Mouse (Mus musculus): ENCODE measurements around the gene Unc79. TPM values are rescaled to one million over a fixed set of nuclear protein-coding genes. Genes with fewer than 3 reads are reported as not detected.

The Unc79 gene
- polyA plus RNA-seq, 1 experiment from 2014 or later, result 5.2 TPM

DNA sequence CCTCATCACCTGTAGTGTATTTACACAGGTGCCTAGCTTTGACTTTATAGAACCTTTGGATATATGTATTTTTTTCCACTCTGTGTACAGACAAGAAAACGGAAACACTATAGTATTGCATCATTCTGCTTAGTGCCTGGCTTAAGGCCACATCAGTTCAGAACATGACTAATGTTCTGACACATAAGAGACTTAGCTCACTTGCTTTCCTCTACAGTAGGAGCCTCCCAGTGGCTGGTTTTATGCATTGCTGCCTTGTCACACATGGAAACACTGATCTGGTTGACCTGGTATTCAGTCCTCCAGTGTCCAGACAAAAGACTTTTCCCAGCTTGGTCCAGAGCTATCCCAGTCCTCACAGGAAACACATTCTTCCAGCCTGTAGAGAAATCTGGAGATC, 150.5 kb downstream of the Unc79 start:
- no peak overlapping the region for H3K4me3 ChIP-seq
- no peak for ATAC-seq (ENCODE audit: low FRiP score)
- H3K36me3 ChIP-seq, result peaks cover 4% of the 10 kb centered on the region; the same call in 1 of the 2 replicates
- 83% methylated on average over 1 of the region's 1 CpGs for WGBS
- no peak overlapping the region for H3K4me2 ChIP-seq (replicated peaks)
- H3K4me1 ChIP-seq, result no peaks in the 10 kb centered on the region
- H3K9me3 ChIP-seq (replicated peaks), result no peaks in the 10 kb centered on the region
- H3K27me3 ChIP-seq, result no peaks in the 10 kb centered on the region
- no peak overlapping the region for H3K9ac ChIP-seq
- H3K27ac ChIP-seq, result no peak overlapping the region

DNA sequence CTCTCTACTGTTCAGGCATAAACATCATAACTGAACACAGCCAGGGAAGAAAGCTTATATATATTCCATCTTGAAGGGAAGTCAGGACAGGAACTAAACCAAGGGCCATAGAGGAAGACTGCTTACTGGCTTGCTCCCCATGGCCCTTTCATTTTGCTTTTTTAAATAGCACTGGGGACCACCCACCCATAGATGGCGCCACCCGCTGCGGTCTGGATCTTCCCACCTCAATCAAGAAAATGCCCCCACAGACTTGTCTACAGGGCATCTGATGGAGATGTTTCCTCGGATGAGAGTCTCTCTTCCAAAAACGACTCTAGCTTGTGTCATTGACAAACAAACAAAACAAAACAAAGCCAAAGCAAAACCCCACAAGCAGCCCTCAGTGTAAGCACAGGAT, 151.4 kb downstream of the Unc79 start:
- WGBS, result 68% methylated on average over 5 of the region's 5 CpGs
- no peak overlapping the region for H3K4me2 ChIP-seq (replicated peaks)
- no peak for ATAC-seq (ENCODE audit: low FRiP score)
- no peak overlapping the region for H3K4me3 ChIP-seq
- no peak overlapping the region for H3K27ac ChIP-seq
- no peaks in the 10 kb centered on the region for H3K27me3 ChIP-seq
- H3K36me3 ChIP-seq, result peaks cover 4% of the 10 kb centered on the region
- H3K9me3 ChIP-seq (replicated peaks), result no peaks in the 10 kb centered on the region
- H3K4me1 ChIP-seq, result no peaks in the 10 kb centered on the region
- H3K9ac ChIP-seq, result no peak overlapping the region

GRCm38 (mm10) chr12:103103041-103103440, 154.4 kb downstream of the Unc79 start:
- H3K9ac ChIP-seq, result no peak overlapping the region
- no peaks in the 10 kb centered on the region for H3K4me1 ChIP-seq
- 74% methylated on average over 2 of the region's 2 CpGs for WGBS
- no peak overlapping the region for H3K4me2 ChIP-seq (replicated peaks)
- no peak overlapping the region for H3K27ac ChIP-seq
- H3K4me3 ChIP-seq, result no peak overlapping the region
- ATAC-seq (ENCODE audit: low FRiP score), result no peak
- H3K36me3 ChIP-seq, result peaks cover 12% of the 10 kb centered on the region
- no peaks in the 10 kb centered on the region for H3K9me3 ChIP-seq (replicated peaks)
- H3K27me3 ChIP-seq, result no peaks in the 10 kb centered on the region

- WGBS, result 31% methylated on average over 5 of the region's 5 CpGs
- H3K4me2 ChIP-seq (replicated peaks), result 0 out of 2 replicates have a peak overlapping the region, but pooled peaks have one; percentile 9
Measured at GRCm38 (mm10) chr12:103103601-103104000, 154.9 kb downstream of the Unc79 start.

DNA sequence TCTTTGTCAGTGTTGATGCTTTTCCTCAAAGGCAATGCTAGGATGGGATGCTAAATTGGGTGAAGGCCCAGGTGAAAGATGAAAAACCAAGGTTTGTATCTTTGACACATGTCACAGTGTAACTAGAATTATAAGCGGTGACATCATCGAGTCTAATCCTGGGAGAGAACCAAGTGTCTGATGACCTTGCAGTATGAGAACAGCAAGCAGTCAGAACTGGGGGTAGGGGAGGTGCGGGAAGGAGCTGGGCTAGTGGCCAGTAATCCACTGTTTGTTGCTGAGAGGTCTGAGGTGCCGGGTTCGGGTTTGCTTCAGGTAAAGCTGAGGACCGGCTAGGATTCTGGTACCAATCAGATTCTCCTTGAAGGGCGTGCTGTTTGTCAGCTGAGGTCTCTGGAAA, 160.6 kb downstream of the Unc79 start:
- ATAC-seq (ENCODE audit: low FRiP score), result no peak
- WGBS, result 95% methylated on average over 7 of the region's 7 CpGs
- Histone ChIP-seq H3K27ac (no peak overlapping the region), H3K9ac (no peak overlapping the region), H3K36me3 (peaks cover 37% of the 10 kb centered on the region), H3K4me3 (no peak overlapping the region), H3K4me2 (replicated peaks) (no peak overlapping the region), H3K27me3 (no peaks in the 10 kb centered on the region), H3K4me1 (no peaks in the 10 kb centered on the region), H3K9me3 (replicated peaks) (no peaks in the 10 kb centered on the region)

More at GRCm38 (mm10) chr12:103103601-103104000, 154.9 kb downstream of the Unc79 start:
- no peaks in the 10 kb centered on the region for H3K4me1 ChIP-seq
- H3K9me3 ChIP-seq (replicated peaks), result no peaks in the 10 kb centered on the region
- H3K9ac ChIP-seq, result no peak overlapping the region
- H3K36me3 ChIP-seq, result peaks cover 18% of the 10 kb centered on the region
- no peak overlapping the region for H3K27ac ChIP-seq
- no peak overlapping the region for H3K4me3 ChIP-seq
- ATAC-seq (ENCODE audit: low FRiP score), result no peak
- H3K27me3 ChIP-seq, result no peaks in the 10 kb centered on the region

- 89% methylated on average over 8 of the region's 8 CpGs for WGBS
- Histone ChIP-seq H3K4me3 (no peak overlapping the region), H3K4me1 (no peaks in the 10 kb centered on the region), H3K27me3 (no peaks in the 10 kb centered on the region), H3K9ac (no peak overlapping the region), H3K9me3 (replicated peaks) (no peaks in the 10 kb centered on the region), H3K4me2 (replicated peaks) (no peak overlapping the region), H3K36me3 (peaks cover 11% of the 10 kb centered on the region; the same call in 1 of the 2 replicates), H3K27ac (no peak overlapping the region)
- ATAC-seq (ENCODE audit: low FRiP score), result no peak
Measured at GRCm38 (mm10) chr12:103116639-103117038, 168.0 kb downstream of the Unc79 start.

GRCm38 (mm10) chr12:103117517-103118193, 169.0 kb downstream of the Unc79 start:
- ATAC-seq (ENCODE audit: low FRiP score), result no peak
- Histone ChIP-seq H3K4me3 (no peak overlapping the region), H3K27me3 (no peaks in the 10 kb centered on the region), H3K4me1 (no peaks in the 10 kb centered on the region), H3K9me3 (replicated peaks) (no peaks in the 10 kb centered on the region), H3K36me3 (peaks cover 5% of the 10 kb centered on the region; the same call in 1 of the 2 replicates), H3K27ac (no peak overlapping the region), H3K9ac (no peak overlapping the region), H3K4me2 (replicated peaks) (no peak overlapping the region)
- WGBS, result 59% methylated on average over 10 of the region's 10 CpGs

DNA sequence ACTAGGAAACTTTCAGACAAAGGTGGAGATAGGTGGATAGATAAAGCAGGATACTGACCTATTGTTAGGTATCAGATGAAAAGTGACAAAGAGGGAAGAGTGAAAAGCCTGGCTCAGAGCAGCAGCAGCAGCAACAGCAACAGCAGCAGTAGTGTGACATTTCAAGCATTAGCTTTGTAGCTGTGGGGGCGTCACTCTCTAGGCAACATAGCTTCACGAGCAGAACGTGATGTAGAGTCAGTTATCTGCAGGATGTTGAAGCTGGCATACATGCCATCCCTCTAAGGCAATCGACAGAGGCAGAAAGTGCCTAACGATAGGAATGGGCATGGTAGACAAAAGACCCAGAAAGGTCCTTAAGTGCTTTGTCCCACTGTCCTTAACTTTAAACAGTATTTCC, 173.3 kb downstream of the Unc79 start:
- ATAC-seq (ENCODE audit: low FRiP score), result no peak
- H3K27me3 ChIP-seq, result no peaks in the 10 kb centered on the region

GRCm38 (mm10) chr12:103123861-103124260, 175.2 kb downstream of the Unc79 start:
- no peaks in the 10 kb centered on the region for H3K9me3 ChIP-seq (replicated peaks)
- H3K36me3 ChIP-seq, result 0 out of 2 replicates have a peak, but pooled peaks cover 6% of the 10 kb centered on the region
- no peaks in the 10 kb centered on the region for H3K27me3 ChIP-seq
- no peaks in the 10 kb centered on the region for H3K4me1 ChIP-seq
- ATAC-seq (ENCODE audit: low FRiP score), result no peak
- H3K4me2 ChIP-seq (replicated peaks), result no peak overlapping the region
- no peak overlapping the region for H3K4me3 ChIP-seq
- H3K9ac ChIP-seq, result no peak overlapping the region
- WGBS, result 43% methylated on average over 1 of the region's 1 CpGs
- H3K27ac ChIP-seq, result no peak overlapping the region

More for the DNA sequence above, 173.3 kb downstream of the Unc79 start:
- H3K4me3 ChIP-seq, result no peak overlapping the region
- no peaks in the 10 kb centered on the region for H3K4me1 ChIP-seq
- H3K4me2 ChIP-seq (replicated peaks), result no peak overlapping the region
- H3K27ac ChIP-seq, result no peak overlapping the region
- H3K36me3 ChIP-seq, result no peaks in the 10 kb centered on the region
- no peak overlapping the region for H3K9ac ChIP-seq
- H3K9me3 ChIP-seq (replicated peaks), result no peaks in the 10 kb centered on the region
- WGBS, result 84% methylated on average over 5 of the region's 5 CpGs

GRCm38 (mm10) chr12:103128914-103129313, 180.3 kb downstream of the Unc79 start:
- WGBS, result 94% methylated on average over 6 of the region's 6 CpGs
- no peak overlapping the region for H3K4me3 ChIP-seq
- no peak overlapping the region for H3K27ac ChIP-seq
- H3K4me1 ChIP-seq, result no peaks in the 10 kb centered on the region
- no peak overlapping the region for H3K9ac ChIP-seq
- H3K27me3 ChIP-seq, result no peaks in the 10 kb centered on the region
- no peaks in the 10 kb centered on the region for H3K9me3 ChIP-seq (replicated peaks)
- no peak overlapping the region for H3K4me2 ChIP-seq (replicated peaks)
- ATAC-seq (ENCODE audit: low FRiP score), result no peak
- 0 out of 2 replicates have a peak, but pooled peaks cover 17% of the 10 kb centered on the region for H3K36me3 ChIP-seq

- WGBS, result 91% methylated on average over 17 of the region's 17 CpGs
- Histone ChIP-seq H3K4me1 (no peaks in the 10 kb centered on the region), H3K9ac (no peak overlapping the region), H3K36me3 (0 out of 2 replicates have a peak, but pooled peaks cover 23% of the 10 kb centered on the region), H3K9me3 (replicated peaks) (no peaks in the 10 kb centered on the region), H3K4me2 (replicated peaks) (no peak overlapping the region), H3K4me3 (no peak overlapping the region), H3K27me3 (no peaks in the 10 kb centered on the region), H3K27ac (no peak overlapping the region)
- no peak for ATAC-seq (ENCODE audit: low FRiP score)
Measured at GRCm38 (mm10) chr12:103129395-103130248, 181.0 kb downstream of the Unc79 start.

DNA sequence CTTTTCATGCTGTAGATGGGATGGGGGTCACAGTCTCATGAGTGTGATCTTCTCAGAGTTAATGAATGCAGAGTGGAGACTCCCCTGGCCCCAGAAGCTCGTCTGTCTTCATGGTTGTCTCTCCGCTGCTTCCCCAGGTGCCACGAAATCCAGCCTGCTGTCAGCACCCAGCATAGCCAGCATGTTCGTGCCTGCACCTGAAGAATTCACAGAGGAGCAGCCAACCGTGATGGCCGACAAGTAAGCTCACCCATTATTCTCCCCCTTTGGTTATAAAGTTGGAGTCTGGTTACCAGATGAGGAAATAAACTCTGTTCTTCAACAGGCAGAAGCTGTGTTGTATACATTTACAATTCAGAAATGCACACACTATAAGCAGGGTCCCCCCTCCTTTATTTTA, 182.8 kb downstream of the Unc79 start:
- no peak overlapping the region for H3K4me3 ChIP-seq
- H3K4me1 ChIP-seq, result no peaks in the 10 kb centered on the region
- no peak for ATAC-seq (ENCODE audit: low FRiP score)
- no peaks in the 10 kb centered on the region for H3K9me3 ChIP-seq (replicated peaks)
- no peaks in the 10 kb centered on the region for H3K27me3 ChIP-seq
- H3K36me3 ChIP-seq, result peaks cover 39% of the 10 kb centered on the region
- H3K9ac ChIP-seq, result no peak overlapping the region
- H3K27ac ChIP-seq, result no peak overlapping the region
- H3K4me2 ChIP-seq (replicated peaks), result no peak overlapping the region
- WGBS, result 57% methylated on average over 6 of the region's 6 CpGs
